Mouse (Mus musculus): ENCODE measurements around the gene Neurl2.
"Not testable (repeated sequence)": the region's sequence is repeated elsewhere in the genome, so short reads cannot be mapped to it uniquely, and the experiment has no call there.

Gene Neurl2

DNA sequence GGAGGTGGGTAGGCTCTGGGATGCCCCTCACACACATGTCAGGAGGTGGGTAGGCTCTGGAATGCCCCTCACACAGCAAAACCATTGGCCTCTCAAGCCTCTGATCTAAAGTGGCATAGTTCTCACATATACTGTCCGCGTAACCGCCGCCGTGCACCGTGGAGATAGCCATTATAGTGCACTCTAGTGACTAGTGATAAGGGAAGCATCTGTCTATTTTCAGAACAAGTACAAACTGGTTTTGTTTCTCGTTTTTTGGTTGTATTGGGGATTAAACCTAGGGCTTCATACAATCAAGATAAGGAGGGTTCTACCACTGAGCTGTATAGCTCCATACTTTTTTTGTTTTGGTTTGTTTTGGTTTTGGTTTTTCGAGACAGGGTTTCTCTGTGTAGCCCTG, 17.4 kb downstream of the Neurl2 start:
- no peak for DNase-seq

DNA sequence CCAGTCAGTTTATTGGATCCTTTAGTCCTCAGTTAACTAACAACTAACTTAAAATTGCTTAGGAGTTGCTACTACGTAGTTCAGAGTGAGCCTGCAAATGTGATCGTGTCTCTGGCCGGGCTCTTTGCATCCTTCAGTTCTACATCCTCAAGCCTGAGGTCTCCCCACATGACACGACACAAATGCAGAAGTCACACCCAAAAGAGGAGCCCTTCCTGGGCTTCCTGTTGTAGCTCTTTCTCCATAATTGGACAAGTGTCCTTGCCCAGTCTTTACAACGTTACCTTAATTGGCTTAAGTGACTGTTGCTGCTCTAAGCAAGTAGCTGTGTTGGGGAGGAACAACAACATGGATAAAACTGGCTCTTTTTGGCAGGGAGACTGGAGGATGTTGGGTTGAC, 17.9 kb downstream of the Neurl2 start:
- no peak for DNase-seq

DNA sequence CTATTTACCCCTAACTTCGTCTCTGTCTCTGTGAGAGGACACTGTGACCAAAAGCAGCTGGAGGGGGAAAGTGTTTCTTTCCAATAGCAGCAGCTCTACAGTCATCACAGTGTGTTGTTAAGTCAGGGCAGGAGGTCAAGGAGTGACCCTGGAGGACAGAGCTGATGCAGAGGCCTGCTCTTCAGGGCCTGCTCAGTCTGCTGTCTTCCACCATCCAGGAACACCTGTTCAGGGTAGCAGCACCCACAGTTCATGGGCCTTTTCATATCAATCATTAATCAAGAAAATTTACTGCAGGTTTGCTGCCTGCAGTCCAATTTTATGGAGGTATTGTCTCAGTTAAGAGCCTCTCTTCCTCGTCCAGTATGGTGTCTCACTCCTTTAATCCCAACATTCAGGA, 19.7 kb downstream of the Neurl2 start:
- peak in 1 of 2 experiments; percentile 32 for DNase-seq

DNA sequence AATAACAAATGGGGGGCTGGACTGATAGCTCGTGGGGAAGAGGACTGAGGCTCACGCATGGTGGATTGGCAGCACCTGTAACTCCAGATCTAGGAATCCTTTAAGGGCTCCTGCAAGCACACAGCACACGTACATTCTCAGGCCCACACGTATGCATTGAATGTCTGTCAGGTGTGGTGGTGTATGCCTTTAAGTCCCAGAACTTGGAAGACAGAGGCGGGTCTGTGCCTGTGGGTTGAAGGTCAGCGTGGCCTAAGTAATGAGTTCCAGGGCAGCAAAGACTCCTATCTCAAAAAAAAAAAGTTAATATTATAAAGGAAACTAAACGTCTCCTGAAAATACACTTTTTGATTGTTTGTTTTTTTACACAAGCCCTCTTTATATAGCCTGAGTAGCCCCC, 26.6 kb downstream of the Neurl2 start:
- peak; percentile 48 to 55 for DNase-seq

DNA sequence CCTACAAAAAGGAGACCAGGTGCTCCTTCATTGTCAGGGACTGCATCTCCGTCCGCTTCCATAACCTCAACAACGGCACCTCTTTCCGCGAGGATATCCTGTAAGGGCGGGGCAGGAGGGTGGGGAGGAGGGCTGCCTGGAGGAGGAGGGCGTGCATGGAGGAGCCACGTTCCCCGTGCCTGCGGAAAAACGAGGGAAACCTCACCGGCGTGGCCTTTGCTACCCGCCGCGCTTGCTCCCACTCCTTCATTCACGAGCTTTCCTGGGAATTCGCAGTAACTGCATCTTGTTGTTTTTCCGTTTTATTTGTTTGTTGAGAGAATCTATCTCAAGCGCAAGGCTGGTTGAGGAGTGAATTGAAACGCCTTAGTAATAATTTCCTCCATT, 27.9 kb downstream of the Neurl2 start:
- DNase-seq = no peak

DNA sequence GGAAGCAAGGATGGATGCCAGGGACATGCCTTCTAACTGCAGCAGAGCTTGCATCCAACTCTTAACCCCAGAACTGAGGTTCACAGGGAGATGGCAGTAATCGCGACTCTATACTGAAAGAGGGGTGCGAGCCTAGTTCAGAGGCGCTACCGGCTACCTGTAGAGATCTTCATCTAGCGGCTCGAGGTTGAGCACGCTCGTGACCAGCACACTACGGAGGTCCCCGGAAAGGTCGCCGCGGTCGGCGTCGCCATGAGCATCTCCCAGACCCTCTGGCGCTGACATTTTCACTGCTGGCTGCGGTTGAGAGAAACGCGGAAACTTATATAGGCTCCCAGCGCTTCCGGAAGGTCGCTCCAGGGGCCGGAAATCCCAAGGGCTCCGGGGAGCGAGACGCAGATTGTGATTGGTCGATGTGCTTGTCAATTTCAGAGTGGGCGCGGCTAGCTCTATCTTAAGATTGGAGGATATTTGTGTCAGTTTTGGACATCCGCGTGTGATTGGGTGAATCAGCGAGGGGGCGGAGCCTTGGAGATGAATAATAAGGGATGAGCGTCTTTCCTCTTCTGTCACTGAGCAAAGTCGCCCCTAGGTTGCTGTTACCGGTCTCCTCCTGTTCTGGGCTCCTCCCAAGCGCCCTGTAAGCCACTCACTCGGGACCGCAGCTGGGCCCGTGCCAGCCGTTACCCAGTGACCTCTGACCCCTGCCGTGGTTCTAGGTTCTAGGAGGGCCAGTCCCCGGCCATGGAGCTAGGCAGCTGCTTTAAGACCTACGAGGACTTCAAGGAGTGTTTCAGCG, 28.5 kb downstream of the Neurl2 start, which contains the start of the genes Acot8 and Zswim3:
TSS of gene Acot8 (minus strand) at position 350 of the 799 bp plus-strand sequence.
TSS of gene Zswim3 (plus strand) at position 566 of the 799 bp plus-strand sequence.
- DNase-seq = peak; percentile 96 to 99

DNA sequence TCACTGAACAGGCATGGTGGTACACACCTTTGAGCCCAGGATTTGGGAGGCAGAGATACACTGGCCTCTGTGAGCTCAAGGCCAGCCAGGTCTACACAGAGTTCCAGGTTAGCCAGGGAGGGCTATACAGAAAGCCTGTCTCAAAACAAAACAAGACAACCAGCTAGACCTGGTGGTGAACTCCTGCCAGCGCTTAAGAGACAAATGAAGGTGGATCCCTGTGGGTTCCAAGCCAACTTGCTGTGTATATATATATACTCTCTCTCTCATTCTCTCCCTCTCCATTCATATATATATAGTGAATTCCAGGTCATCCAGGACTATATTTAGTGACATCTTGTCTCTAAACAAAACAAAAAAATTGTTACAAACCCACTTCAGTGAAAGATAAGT, 29.3 kb downstream of the Neurl2 start:
- DNase-seq = no peak

DNA sequence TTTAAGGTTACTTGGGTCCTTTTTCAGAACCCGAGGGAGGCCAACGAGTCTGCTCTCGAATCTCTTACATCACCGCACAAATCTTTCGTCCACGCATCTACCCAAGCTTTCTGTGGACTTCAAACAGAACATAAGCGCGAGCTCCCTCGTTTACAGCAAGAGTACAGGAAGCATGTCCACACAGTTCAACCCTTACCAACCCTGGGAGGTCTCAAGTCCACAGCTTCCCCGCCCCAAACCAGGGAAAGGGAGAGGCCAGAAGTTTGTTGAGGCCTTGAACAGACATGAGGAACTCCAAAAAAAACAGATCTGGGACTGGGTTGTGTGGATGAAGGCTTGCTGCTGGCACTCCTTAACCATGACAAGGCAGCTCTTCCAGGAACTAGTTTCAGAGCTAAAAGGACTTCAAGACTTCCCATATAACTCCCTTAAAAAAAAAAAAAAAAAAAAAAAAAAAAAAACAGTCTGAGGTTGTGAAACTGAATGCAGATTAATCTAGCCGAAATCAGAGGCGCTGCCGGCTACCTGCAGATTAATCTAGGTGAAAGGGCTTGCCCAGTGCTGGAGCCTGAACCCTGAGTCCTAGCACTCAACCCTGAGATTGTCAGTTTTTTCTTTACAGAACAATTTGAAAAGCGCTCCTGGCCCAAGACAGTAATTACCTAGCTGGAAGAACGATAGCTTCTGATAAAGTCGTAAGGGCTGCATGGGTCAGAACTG, 29.9 kb downstream of the Neurl2 start:
- peak; percentile 45 to 48 for DNase-seq

DNA sequence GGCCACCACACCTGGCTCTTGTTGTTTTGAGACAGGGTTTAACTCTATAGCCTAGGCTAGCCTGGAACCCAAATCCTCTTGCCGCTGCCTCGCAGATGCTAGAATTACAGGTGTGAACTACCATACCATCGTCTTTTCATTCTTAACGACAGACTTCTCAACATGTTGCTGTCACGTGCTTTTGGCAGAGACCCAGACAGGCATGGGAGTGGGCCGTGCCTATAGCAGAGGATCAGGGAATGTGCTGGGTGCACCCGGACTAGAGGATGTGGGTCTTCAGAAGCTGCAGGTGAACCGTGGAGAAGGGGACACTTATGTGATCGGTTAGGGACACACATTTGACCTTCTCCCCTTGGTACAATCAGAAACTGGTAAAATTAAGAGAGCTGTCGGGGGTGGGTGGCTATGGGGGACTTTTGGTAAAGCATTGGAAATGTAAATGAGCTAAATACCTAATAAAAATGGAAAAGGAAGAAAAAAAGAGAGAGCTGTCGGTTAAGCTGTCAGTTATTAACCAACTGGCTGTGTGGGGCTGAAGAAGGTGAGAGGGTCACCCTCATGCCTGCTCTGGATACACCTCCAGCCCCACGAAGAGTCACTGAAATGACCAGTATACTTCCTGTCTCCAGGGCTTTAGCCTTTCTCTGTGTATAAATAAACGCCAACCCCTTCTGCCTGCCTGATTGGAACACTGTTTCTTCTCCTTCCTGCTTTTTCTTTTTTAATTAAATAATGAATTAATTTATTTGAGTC, 32.8 kb downstream of the Neurl2 start:
- peak in 1 of 2 experiments; percentile 58 for DNase-seq

DNA sequence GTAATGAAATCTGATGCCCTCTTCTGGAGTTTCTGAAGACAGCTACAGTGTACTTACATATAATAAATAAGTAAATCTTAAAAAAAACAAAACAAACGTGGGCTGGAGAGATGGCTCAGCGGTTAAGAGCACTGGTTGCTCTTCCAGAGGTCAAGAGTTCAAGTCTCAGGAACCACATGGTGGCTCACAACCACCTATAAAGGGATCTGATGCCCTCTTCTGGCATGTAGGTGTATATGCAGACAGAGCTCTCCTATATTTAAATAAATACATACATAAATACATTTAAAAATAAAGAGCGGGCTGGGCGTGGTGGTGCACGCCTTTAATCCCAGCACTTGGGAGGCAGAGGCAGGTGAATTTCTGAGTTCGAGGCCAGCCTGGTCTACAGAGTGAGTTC, 34.7 kb downstream of the Neurl2 start:
- DNase-seq = not testable (repeated sequence)

DNA sequence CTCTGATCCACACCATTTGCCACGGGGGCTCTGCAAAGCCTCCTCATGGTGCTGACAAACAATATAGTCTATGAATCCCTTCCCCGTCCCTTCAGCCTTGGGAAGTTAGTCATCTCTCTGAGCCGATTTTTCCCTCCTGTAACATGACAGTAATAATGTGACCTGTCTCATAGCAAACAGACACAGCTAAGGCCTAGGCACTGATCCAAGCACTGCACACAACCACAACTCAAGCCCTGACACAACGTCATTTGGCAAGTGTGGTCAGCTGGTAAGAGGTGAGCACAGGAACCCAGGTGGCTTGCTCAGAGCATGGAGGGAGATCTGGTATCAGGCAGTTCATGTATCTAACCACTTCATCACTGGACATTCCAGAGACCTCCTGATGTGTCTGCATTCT, 37.4 kb downstream of the Neurl2 start:
- no peak for DNase-seq

DNA sequence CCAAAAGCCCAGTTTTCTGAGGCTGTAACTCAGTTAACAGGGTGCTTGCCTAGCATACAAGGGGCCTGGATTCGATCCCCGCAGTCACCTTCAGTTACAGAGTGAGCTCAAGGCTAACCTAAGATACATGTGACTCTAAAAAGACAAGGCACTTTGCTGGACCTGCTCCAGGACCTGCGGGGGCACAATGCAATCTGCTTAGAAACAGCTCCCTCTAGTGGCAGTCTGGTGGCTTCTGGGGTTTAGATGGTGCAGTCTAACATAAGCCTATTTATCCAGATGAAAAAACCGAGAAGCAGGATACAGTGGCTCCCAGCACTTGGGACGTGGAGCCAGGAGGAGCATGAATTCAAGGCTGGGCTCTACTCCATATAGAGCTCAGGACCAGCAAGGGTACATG, 39.0 kb downstream of the Neurl2 start:
- peak; percentile 94 to 95 for DNase-seq

DNA sequence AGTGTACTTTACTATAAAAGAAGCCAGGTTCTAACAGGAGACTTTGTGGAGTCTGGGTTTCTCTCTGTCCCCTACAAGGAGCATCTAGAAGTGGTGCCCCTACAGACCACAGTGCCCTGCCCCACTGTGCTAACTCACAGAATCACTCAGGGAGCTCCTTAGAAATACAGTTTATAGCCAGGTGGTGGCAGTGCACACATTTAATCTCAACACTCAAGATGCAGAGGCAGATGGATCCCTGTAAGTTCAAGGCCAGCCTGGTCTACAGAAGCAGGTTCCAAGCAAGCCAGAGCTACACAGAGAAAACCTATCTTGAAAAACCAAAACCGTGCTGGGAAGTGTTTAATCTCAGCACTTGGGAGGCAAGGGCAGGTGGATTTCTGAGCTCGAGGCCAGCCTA, 39.5 kb downstream of the Neurl2 start:
- no peak for DNase-seq

DNA sequence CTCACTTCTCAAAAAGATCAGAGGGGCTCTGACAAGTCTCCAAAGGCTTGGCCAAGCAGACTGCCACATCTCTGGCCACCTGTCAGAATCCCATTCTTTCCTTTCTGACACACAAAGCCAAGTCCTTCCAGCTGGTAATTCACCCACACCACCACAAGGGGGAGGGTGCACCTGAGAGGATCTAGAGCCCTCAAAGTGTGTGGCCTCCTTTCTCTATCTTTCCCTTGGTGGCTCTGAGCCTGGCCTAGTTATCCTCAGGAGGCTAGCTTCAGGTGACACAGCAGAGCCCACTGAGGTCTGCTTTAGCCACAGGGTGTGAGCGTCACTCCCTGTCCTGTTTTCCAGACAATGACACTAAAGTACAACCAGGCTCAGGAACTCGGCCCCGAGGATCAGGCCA, 40.0 kb downstream of the Neurl2 start:
- DNase-seq = peak; percentile 63 to 83

DNA sequence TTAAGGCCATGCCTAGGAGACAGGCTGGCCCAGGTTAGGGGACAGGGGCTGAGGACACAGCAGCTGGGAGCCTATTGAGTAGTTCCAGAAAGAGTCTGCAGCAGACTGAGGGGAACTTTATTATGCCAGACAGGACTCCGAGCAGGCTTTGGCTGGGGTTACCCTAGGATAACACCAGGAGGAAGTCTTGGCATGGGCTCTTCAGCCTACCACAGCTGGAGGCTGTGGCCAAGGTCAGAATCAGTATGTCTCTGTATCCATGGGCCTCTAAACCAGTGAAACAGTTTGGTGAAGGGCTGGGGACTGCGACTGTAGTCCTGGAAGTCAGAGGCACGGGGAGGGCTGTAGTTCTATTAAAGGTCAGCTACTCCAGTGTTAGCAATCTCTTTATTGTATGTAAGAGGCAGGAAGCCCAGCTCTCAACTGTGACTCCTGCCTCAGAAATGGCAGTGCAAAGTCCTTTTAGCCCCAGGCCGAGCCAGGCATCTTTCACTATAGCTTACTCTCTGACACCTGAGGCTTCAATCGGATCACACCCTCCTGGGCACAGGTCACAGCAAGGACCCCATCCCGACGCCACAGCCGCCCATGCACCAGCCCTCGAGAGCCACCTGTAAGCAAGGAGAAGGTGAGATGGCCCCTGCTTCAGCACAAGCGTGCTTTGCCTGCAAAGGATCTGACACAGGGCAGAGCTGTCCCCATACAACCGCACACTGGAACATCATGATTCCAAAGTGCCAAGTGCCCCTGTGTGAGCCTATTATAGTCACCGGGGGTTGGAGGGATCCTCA, 40.7 kb downstream of the Neurl2 start:
- DNase-seq = no peak

DNA sequence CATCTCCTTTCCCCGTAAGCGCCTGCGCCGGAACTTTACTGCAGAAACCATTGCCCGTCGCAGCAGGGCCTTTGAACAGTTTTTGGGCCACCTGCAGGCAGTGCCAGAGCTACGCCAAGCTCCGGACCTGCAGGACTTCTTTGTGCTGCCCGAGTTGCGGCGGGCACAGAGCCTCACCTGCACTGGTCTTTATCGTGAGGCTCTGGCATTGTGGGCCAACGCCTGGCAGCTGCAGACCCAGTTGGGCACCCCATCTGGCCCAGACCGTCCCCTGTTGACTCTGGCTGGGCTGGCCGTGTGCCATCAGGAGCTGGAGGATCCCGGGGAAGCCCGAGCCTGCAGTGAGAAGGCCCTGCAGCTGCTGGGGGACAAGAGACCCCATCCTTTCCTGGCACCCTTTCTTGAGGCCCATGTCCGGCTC, 41.4 kb downstream of the Neurl2 start:
- DNase-seq = no peak

DNA sequence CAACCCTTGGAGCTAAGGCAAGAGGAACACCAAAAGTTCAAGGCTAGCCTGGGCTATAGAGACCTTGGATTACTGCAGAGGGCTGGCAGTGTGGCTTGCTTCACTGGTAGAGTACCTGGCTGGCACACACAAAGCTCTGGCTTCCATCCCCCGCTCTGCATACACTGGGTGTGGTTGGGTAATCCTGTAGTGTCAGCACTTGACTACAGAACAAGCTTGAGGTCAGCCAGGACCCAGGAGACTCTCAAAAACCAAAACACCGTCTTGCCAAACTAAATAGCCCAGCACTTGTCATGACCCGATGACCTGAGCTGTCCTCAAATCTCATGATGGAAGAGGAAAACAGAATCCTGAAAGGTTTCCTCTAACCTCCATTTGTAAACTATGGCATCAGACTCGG, 42.8 kb downstream of the Neurl2 start:
- peak; percentile 44 to 52 for DNase-seq

DNA sequence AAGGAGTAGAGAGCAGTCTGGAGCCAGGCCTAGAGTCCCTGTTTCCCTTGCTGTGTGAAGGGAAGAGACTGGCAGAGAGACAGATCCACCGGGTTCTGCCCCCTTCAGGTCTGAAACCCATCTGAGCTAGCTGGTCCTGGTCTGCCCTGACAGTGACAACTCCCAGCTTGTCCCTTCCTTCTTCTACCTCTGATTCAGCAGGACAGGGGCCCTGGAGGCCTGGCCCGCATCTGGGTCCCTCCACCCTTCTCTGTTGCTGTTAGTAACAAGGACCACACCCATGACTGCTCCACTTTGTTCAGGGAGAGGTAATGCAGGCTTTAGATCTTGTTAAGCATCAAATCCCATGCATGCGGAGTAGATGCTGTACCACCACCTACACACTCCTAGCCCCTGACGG, 44.8 kb downstream of the Neurl2 start:
- DNase-seq = no peak

DNA sequence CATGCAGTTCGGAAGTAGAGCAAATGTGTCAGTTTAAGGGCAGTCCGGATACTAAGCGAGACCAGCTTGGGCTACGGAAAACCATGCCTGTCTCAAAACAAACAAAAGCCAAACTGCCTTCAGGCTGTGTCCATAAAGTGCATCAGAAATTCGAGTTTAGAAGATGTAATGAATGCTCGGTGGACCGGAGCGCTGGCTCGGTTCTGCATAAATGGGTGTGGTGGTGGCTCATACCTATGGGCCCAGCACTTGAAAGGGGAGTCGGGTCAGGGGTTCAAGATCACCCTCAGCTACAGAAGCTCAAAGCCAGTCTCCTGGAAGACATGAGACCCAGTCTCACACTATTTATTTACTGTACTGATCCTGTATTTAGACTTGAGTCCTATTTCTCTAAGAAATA, 45.5 kb downstream of the Neurl2 start:
- no peak for DNase-seq

DNA sequence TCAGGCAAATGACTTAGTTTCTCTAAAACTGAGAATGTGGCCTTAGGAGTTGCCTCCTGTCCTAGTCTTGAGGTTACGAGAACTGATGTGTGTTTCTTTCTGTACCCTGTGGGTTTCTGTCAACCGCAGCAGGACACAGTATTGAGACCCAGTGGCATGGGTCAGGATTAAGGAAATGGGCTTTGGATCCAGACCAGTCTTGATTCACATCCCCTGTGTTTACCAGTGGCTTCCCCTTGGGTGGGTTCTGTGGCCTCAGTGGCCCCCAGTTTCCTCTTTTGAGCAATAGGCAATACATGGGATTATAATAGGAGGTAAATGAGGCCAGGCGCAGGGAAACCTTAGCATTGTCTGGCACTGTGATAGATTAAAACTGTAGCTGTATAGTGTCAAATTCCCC, 46.2 kb downstream of the Neurl2 start:
- DNase-seq = no peak

DNA sequence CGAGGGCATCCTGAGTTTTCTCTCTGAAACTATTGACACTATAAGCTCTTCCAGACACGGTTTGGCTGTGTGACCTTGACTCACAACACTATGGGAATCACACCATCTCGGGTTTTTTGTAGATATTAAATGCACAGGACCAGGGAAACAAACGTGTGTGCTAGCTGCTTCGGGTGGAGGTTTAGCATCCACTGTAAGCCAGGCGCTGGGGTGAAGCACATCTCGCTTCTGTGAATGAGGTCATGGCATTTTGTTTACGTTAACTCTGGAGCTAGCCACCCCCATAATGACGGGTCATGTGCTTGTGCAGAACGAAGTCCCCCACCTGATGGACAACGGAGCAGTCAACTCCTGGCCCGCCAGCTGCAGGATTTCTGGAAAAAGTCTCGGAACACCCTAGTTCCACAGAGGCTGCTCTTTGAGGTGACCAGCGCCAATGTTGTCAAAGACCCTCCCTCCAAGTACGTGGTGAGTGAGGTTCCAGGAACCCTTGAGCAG, 46.8 kb downstream of the Neurl2 start:
- no peak for DNase-seq

All from kidney, postnatal 36 days (tissue).